Mouse (Mus musculus): ENCODE measurements around the gene Ubc.

Ubc gene

DNA sequence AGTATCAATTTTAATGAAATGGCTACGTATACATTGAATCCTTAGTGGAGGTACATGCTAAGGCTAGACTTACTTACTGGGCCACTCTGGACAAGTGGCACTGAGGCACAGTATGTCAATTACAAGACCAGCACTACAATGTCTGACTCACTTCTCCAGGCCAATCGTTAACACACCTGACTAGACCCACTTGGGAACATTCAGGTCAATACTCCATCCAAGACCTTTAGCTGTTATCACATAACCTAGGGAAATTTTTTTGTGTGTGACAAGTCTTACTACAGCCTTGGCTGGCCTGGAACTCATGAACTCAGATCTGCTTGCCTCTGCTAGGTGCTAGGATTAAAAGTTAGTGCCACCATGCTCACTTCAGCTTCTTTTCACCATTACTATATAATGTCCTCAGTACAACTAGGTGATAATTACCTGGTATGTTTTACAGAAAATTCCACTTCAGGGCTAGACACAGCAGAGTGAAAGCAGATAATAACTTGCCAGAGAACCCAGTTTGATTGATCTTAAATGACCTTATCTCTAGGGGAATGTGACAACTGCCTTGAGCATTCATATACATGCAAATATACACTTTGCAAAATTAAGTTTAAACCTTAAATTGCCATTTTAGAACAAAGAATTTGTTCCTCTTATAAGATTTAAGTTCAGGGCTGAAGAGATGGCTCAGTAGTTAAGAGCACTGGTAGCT lies 5.3 kb downstream of the Ubc start:
- CTCF ChIA-PET: interaction anchor here (0.8 kb wide), 1 partner anchor 15 kb away, joined by 3 read pairs; no protein-coding TSS in a partner anchor

DNA sequence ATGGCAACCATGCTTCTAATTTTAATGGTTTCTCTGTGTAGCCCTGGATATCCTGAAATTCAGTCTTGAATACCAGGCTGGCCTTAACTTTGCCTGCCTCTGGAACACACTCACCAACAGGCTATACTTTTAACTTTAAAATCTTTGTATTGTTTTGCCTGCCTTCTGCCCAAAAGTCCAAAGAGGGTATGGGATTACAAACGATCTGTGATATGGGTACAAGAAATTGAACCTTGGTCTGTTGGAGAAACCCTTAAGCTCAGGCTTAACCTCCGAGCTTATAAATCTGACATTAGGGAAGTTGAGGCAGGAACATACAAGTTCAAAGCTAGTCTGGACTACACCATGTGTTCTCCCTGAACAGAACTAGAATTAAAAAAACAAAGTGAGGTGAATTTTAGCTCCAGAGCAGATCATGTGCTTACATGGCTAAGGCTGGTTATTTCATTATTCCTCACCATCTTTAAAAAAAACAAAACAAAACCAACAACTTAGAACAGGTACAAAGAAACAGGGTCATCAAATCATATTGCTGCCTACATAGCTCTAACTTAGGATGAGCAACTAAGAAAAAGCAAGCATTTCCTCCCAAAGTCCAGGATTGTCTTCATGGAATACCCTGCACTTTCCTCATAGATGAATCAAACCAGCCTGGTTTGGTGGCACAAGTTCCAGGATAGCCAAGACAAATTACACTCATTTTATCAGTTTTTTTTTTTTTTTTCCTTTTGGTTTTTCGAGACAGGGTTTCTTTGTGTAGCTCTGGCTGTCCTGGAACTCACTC lies 6.2 kb downstream of the Ubc start:
- CTCF ChIA-PET: interaction anchor here (0.7 to 1.1 kb wide), 2 partner anchors 12 to 16 kb away, joined by 3 to 4 read pairs; no protein-coding TSS in a partner anchor

DNA sequence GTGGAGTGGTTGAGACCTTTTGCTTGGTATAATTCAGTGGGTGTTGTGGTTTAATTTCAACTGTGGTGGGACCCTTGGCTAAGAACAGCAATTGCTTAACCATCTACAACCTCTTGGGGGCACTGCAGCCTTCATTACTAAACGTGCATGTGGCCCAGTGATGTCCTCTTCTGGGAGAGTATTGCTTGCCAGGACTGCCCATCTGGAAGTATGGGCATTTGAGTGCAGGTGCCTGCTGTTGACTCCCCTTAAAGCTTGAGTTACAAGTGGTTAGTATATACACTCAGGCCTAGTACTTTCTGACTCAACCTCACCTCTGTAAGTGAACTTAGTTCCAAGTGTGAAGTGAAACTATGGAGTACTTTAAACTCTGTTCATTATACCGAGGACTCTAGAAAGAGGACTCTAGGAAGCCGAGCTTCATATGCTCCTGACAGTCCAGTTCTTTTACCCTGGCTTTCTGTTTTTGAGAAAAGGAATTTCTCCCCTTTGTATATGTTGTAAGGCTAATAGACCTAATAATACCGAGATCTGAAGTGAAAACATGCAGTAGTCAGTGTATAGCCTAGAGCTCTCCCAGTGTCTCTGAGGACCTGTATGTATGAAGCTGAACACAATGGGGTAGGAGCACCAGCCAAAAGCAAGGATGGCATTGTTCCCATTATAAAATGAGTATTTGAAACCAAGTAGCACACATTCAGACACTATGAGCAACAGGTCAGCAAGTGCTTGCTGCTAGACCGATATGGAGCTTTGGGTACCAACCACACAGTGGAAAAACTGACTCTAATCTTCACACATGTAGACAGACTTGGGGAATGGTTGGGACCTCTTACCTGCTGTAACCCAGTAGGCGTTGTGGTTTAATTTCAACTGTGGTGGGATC lies 7.1 kb downstream of the Ubc start:
- CTCF ChIA-PET: interaction anchor here (0.7 to 1.1 kb wide), 3 partner anchors 13 to 21 kb away, joined by 3 to 7 read pairs (median 4); no protein-coding TSS in a partner anchor

DNA sequence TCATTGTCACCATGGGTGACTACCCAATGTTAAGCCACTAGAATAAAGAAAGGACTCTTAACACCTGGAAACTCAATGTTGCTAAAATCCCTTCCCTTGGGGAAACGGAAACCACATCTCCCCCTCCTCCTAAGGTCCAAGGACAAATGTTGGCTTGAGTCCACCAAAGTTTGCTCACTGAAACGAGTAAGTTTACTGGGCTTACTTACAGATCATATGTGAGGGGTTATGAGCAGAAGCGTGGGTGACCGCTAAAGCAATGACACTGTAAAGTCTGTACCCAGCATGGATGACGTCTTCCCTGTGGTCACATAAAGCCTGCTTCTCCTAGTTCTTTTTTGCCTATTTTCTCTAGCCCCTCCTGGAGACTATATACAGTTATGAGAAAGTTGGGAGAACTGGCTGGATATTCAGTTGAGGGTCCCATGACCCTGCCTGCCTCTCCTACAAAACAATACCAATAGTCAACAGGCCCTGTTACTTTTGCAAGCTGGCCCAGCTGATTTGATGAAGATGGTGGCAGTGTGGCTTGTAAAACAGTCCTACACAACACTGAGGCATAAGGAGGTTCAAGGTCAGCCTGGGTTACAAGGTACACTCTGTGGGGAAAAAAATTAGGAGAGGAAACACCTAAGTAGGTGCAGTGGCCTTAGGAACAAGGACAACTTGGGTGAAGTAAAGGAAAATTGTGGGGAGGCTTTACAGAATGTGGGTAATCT lies 7.9 kb downstream of the Ubc start:
- CTCF ChIA-PET: interaction anchor here (0.5 to 1.1 kb wide), 3 partner anchors 19 to 49 kb away, joined by 3 to 7 read pairs (median 7); no protein-coding TSS in a partner anchor

DNA sequence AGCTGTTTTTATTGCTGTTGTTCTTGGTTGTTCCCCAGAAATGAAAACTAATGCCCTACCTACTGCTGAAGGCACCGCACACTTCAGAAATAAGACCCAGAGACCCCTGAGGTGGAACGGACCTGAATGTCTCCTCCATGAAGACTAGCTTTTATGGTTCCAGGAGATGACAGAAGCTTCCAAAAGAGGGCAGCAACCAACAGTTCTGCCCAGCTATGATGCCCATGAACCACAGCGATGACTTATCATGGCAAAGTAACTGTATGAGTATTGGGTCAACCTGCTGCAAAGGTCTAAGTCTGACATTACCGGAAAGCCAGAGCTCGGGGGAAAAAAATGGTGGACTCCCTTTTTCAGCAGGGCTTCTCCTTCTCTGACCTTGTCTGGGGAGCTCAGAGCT lies 11.1 kb downstream of the Ubc start:
- CTCF ChIA-PET: interaction anchor here (0.5 kb wide), 1 partner anchor 13 kb away, joined by 7 read pairs; no protein-coding TSS in a partner anchor

DNA sequence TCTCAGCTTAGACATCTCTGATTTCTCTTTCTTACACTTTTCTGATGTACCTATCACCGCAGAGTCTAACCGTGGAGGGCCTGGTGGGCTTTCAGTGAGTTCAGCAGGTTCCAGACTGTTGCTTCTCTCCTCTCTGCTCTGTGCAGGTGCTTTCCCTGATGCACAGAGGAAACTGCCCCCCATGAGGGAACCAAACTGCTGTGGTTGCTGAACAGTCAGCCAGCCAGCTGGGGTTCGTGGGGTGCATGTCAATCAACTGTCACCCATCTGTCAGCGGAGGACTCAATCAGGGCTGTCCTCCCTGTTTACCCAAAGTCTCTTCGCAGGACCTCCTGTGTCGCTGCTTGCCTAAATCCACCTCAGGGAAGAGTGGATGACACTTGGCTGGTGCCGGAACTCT lies 12.8 kb downstream of the Ubc start:
- CTCF ChIA-PET: no interaction called here

DNA sequence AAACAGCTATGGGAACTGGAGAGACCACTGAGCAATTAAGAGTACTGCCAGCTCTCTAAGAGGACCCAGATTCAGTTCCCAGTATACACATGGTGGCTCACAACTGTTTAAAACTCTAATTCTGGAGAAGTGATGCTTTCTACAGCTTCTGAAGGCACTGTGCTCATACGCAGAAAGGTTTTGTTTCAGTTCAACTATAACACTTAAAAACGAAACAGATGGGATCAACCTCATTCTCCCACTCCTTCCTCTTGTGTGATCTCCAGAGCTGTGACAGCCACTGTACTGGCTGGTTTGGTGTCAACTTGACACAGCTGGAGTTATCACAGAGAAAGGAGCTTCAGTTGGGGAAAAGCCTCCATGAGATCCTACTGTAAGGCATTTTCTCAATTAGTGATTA lies 14.1 kb downstream of the Ubc start:
- CTCF ChIA-PET: interaction anchor here (0.6 kb wide), 1 partner anchor 10 kb away, joined by 3 read pairs; no protein-coding TSS in a partner anchor

DNA sequence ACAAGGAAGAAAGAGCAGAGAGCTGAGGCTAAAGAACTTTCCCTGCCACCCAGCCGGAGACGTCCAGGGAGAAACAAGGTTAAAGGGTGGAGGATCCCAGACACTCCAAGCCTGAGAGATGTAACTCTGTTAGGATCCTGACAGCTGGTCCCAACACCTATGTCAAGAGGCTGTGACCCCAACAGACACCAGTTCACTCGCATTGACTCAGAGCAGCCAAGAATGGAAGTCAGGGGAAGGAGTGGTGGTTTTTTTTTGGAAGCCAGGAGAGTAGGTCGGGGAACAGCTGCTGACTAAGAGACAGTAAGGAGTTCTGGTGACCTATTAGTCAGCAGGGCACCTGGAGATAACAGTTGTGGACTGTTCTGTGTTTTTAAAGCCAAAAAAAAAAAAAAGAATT lies 18.0 kb downstream of the Ubc start:
- CTCF ChIA-PET: interaction anchor here (1.0 to 1.1 kb wide), 3 partner anchors 9 to 101 kb away, joined by 4 to 8 read pairs (median 4); no protein-coding TSS in a partner anchor

DNA sequence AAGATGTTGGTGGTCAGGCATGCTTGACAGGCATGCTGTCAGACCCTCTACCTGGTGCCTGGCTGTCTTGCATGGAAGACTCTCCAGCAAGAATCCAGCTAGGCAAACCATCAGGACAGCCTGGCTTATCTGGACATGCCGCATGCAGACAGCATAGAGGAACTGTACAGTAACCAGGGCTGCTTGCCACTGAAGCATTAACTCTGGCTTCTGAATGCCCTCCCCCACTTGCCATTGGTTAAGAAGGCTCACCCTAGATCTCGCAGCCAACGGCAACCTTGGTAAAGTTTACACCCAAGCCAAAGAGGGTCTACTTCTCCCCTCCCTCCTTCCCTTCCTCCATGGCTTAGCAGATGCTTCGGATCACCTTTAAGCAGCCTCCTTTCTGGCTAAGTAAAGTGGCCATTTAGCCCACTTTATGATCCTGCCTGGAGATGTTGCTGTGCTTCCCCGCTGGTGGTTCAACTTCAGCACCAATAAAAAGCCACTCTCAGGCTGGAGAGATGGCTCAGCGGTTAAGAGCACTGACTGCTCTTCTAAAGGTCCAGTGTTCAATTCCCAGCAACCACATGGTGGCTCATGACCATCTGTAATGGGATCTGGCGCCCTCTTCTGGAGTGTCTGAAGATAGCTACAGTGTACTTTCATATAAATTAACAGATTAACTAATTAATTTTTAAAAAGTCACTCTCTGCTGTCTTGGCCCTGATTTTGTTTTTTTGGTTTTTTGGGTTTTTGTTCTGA lies 18.9 kb downstream of the Ubc start:
- CTCF ChIA-PET: interaction anchor here (1.0 kb wide), 1 partner anchor 10 kb away, joined by 8 read pairs; no protein-coding TSS in a partner anchor

DNA sequence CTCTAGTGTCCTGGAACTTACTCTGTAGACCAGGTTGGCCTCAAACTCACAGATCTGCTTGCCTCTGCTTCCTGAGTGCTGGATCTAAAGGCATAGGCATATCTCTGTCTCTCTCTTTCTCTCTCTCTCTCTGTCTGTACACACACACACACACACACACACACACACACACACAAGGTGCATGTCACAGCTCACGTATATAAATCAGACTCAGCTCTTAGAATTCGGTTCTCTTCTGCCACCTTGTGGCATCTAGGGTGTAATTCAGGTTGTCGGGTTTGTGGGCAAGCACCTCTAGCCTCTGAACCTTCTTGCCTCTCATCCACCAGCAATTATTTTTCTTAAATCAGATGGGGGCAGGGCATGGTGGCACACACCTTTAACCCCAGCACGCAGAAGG lies 21.4 kb downstream of the Ubc start:
- CTCF ChIA-PET: interaction anchor here (0.6 to 1.0 kb wide), 4 partner anchors 23 to 92 kb away, joined by 4 to 13 read pairs (median 4); no protein-coding TSS in a partner anchor

DNA sequence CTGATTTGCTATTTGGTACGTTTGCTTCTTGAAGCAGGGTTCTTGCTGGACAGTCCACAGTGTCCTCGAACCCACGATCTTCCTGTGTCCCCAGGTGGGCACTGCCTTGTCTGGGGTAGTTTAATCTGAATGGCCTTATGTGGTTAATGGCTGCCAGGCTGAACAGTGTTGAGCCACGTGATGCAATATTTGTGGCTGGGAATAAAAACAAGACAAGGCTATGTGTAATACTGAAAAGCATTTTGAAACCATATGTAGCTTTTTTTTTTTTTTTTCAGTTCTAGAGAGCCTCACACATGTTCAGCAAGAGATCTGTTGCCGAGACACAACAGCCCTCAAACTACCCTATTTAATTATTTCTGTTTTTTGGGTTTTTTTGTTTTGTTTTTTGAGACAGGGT lies 21.8 kb downstream of the Ubc start:
- CTCF ChIA-PET: interaction anchor here (0.5 to 1.0 kb wide), 5 partner anchors 22 to 188 kb away, joined by 3 to 13 read pairs (median 4); no protein-coding TSS in a partner anchor

DNA sequence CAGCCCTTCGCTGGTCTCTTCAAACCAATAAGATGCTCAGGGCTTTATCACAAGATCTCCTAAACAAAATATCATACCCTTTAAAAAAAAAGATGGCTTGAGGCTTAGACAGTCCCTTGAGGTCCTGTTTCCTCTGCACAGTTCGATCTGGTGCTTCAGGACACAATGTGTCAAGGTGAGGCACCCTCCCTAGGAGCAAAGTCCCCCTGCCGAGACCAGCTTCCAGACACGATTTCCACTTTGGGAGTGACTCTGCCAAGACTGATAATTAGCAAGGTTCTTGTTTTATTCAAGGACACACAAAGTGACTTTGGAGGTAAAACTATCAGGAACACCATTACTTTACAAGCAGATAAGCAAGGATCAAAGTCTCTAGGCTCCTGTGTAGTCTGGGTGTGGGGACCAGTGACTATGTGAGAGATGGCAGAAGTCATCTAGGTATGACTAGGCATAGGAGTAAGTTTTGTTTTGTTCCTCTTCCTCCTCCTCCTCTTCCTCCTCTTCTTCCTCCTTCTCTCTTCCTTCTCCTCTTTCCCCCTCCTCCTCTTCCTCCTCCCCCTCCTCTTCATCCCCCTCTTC lies 25.1 kb downstream of the Ubc start:
- CTCF ChIA-PET: no interaction called here

DNA sequence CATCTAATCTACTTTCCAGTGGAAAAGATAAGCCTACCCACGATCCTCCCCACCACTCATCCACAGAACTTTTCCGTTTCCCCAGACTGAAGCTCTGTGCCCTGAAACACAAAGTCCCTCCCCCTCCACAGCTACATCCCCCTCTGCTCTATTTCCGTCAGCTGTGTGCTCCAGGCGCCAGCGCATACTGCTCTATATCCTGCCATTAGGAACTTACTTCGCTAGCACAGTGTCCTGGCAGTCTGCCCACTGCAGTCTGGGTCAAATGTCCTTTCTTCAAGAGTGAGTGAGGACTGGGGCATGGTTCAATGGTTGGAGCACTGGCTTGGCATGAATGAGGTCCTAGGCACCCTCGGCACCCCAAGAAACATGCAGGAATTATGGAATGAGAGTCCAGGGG lies 26.1 kb downstream of the Ubc start:
- CTCF ChIA-PET: no interaction called here

DNA sequence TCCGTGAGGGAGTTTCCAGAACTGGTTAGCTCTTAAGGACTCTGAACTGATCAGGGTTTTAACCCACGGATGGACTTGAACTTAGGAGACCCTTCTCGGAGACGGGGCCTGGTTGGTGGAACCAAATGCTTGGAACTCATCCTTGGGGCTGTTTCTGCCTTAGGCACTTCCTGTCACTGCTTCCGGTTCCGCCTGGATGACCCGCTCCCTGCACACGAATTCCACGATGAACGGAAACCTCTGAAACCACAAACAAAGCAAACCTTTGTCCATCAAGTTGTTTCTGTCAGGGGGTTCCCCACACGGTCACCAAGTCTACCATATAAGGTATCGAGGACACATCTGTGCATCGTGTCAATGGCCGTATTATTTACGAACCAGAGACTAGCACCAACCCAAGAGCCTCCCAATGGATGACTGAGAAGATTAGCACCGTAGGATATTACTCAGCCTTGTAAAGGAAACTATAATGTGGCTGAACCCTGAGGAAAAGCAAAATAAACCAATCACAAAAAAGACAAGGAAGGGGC lies 29.0 kb downstream of the Ubc start:
- CTCF ChIA-PET: no interaction called here

DNA sequence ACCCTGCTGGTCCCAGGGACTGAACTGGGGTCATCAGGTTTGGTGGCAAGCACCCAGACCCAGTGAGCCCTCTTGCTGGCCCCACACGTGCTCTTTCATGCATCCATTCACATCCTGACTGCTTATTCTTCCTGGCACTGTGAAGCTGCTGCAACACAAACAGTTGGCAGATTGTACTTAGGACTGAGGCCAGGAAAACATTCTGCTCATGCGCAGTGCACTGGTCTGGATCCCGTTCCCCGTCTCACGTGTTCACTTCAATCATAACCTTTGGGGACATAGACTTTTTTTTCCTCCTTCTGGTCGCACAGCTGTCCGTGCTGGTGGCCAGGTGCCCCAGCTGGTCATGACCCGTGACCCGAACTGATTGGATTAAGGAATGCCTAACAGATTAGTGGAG lies 29.4 kb downstream of the Ubc start:
- CTCF ChIA-PET: no interaction called here

DNA sequence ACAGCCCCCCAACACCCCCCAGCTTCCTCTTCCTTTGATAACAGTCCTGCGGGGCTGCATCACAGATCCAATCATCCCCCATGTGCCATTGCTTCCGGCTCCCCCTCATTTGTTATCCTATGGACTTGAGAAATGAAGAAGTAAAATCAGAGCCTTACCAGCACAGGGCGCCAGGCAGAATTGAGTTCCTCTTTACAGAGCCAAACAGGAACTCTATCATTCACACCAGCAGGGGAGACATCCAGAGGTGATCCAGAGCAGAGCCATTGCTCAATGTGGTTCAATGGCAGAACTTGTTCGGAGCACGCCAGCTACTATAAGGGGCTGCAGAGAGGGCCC lies 31.8 kb downstream of the Ubc start:
- CTCF ChIA-PET: interaction anchor here (0.5 kb wide), 1 partner anchor 17 kb away, joined by 4 read pairs; no protein-coding TSS in a partner anchor

DNA sequence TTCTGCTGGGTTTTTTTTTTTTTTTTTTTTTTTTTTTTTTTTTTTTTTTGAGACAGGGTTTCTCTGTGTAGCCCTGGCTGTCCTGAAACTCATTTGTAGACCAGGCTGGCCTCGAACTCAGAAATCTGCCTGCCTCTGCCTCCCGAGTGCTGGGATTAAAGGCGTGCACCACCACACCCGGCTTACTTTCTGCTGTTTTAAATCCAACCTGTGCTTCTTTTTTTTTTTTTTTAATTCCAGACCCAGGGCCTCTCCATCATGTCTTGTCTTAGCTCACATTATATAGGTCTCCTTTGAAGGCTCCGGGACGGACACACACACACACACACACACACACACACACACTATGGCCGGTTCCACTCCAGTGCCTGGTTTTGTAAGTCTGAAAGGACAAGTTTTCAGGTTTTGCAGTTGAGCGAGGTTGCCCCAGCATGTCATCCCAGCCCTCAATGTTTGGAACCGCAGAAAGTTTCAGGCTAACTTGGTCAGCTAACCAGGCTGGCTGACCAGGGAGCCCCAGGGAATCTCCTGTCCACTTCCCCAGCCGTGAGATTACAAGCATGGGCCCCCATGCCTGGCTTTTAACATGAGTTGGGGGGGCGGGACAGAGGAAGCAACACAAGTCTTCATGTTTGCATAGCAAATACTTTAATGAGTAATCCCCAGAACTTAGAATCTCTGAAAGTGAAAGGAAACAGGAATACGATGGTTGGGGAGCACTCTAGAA lies 32.3 kb downstream of the Ubc start:
- CTCF ChIA-PET: no interaction called here

DNA sequence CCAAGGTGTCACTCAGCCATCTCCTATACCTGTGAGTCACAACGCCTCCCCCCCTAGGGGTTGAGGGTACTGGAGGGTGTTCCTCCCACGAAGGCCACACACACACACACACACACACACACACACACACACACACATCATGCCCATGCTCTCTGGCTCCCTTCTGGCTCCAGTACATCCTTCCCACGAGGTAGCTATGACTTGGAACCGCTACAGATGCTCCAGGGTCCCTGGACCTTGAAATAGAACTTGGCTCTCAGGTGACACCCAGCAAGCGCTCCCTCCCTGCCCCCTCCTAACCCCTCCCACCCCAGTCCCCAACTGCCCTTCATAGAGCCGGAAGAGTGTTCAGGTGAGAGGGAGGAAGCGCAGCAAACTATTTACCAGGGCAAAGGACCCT lies 34.4 kb downstream of the Ubc start:
- CTCF ChIA-PET: no interaction called here
